Mouse (Mus musculus) brain, adult 2 months (tissue): ENCODE measurements around the gene Gm6096.
A peak's percentile ranks its signal among the peaks of the same experiment; 100 is the strongest.
"Not testable (repeated sequence)": the region's sequence is repeated elsewhere in the genome, so short reads cannot be mapped to it uniquely, and the experiment has no call there.

Source experiments
- DNase-seq: peaks from one replicate; pipeline ENCODE4 v3.0.0; 2011; ENCODE audit warnings: low read depth, low spot score

Gene Gm6096

GRCm38 (mm10) chr7:34250738-34251137, at the start of gene Gm6096:
TSS of gene Gm6096 (plus strand) at chr7:34251038.
- no peak for DNase-seq

DNA sequence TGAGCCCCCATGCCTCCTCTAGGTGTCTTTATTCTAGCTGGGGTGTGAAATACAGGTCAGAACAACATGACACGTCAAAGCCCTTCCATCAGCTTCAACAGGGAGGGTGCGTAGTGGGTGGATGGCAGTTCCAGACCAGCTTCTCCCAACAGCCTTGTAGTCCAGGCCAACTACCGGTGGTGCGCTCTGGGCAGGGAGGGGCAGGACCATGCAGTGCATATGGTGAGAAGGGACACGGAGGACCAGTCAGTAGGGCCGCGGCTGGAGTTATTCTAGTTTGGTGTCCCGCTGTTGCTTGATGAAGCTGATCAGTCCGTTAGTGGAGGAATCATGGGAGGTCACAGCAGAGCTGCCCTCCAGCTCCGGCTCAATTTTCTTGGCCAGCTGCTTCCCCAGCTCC, 48.7 kb upstream of the Gm6096 start:
- DNase-seq, result not testable (repeated sequence)

- DNase-seq, result no peak
Observed at GRCm38 (mm10) chr7:34206331-34206730, 44.5 kb upstream of the Gm6096 start.

- no peak for DNase-seq
Observed at GRCm38 (mm10) chr7:34208027-34208745, 42.7 kb upstream of the Gm6096 start.

DNA sequence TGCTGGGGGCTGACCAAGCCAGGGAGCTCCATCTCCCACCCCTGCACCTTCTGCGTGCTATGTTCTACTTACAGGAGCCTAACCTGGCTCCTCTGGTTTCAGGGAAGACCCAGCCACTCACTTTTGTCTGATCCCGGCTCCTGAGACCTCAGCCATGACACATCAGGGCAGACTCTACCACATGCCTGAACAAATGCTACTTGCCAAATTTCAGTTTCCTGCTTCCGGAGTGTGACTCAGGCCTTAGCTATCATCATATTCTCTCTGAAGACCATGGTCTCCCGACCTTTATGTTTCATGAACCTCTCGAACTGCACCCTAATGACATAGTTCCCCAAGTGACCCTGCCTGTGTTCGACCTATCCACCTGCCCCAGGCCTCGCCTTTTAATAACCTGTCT, 37.6 kb upstream of the Gm6096 start:
- DNase-seq, result no peak

- DNase-seq, result peak; percentile 40
Observed at GRCm38 (mm10) chr7:34214644-34215043, 36.2 kb upstream of the Gm6096 start.

GRCm38 (mm10) chr7:34215481-34215880, 35.4 kb upstream of the Gm6096 start:
- DNase-seq, result no peak

GRCm38 (mm10) chr7:34216474-34216873, 34.4 kb upstream of the Gm6096 start:
- no peak for DNase-seq

- no peak for DNase-seq
Observed at GRCm38 (mm10) chr7:34218496-34218895, 32.3 kb upstream of the Gm6096 start.

DNA sequence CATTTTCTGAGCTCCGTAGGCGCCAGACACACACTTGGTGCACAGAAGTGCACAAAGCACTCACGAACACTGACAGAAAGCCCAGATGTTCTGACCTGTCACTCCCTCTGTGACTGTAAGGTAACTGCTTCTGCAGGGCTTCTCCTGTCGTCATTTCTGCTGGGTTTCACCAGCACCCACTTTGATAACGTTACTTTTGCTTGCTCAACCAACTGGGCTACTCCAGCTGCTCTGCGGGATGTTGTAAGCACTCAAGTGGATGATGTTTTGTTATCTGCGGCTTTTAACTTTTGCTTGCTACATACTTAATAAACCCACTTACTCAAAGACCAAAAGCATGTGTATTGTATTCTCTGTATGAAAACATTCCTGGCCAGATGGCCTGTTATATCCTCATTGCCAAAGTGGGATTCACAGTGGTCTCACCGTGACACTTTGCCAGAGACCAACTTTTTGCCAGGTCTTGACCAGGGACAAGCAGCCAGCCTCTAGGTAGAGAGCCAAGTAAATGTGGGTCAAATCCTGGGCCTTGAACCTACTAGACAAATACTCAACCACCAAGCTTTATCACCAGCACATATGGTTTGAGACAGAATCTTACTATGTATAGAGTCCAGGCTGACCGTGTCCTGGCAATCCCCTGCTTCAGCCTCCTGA, 29.1 kb upstream of the Gm6096 start:
- DNase-seq, result no peak

DNA sequence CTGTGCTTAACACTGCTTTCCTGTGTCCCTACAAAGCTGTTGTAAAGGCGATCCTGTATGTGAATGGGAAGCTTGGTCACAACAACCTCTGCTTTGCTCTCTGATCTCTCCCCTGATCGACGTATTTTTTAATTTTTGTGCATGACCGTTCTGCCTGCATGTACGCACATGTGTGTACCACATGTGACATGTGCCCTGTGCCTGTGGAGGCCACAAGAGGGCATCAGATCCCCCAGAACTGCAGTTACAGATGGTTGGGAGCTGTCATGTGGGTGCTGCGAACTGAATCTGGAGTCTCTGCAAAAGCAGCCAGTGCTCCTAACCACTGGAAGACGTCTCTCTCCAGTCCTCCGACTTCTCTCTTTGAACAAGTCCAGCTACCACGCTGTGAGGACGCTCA, 28.5 kb upstream of the Gm6096 start:
- DNase-seq, result no peak

DNA sequence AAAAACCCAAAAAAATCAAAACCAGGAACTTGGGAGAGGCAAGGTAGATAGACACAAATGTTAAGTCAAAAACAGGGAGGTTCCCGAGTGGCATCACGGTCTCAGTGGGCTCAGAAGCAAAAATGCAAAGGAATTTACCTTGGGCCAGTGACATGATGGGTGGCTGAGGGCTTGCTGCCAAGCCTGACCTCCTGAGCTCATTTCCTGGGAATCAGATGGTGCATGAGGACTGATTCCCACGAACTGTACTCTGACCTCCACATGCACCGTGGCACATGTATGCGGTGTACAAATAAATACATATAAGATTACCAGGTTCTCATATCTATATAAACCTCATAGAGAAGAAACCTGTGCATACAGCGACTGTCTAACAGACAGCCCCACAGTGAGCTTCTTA, 26.5 kb upstream of the Gm6096 start:
- peak; percentile 27 for DNase-seq

- DNase-seq, result peak; percentile 81
Observed at GRCm38 (mm10) chr7:34226086-34226485, 24.8 kb upstream of the Gm6096 start.

DNA sequence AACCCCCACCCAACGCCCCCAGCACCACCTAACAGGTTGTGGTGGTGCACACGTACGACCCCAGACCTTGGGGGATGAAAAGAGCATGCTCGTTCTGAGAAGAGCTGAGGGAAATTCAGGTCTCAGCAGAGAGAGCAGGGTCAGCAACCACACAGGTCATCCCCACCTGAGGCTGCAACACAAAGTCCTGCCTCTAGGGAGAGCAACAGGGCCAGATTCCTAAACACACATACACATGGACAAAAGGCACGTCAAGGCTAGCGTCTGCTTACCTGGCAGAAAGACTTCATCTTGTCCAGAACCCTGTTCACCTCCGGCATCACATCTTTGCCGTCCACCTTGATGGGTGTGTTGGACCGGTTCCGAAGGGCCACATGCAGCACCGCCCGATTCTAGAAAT, 24.0 kb upstream of the Gm6096 start:
- peak; percentile 32 for DNase-seq

GRCm38 (mm10) chr7:34228641-34229040, 22.2 kb upstream of the Gm6096 start:
- DNase-seq, result peak; percentile 74

DNA sequence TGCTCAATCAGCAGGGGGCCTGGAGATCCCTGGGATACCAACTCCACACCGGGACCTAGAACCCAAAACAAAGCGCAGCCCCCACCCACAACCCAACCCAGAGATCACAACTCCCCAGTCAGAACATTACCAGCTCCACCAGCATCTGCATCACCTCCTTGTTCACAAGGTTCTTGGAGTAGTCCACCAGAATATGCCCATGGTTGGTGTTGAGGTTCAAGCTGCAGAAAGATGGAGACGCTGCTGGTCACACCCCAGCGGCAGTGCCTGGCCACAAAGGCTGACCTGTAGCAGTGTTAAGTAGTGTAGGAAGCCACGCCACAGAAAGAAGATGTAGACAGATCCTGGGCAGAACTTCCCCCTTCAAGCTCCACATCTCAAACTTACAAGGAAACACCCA, 21.7 kb upstream of the Gm6096 start:
- DNase-seq, result no peak

- DNase-seq, result peak; percentile 78
Observed at GRCm38 (mm10) chr7:34229691-34230111, 21.1 kb upstream of the Gm6096 start.

- DNase-seq, result peak; percentile 94
Observed at GRCm38 (mm10) chr7:34230116-34230515, 20.7 kb upstream of the Gm6096 start, which contains the start of gene Gpi1. TSS of gene Gpi1 (minus strand) at chr7:34230336.

DNA sequence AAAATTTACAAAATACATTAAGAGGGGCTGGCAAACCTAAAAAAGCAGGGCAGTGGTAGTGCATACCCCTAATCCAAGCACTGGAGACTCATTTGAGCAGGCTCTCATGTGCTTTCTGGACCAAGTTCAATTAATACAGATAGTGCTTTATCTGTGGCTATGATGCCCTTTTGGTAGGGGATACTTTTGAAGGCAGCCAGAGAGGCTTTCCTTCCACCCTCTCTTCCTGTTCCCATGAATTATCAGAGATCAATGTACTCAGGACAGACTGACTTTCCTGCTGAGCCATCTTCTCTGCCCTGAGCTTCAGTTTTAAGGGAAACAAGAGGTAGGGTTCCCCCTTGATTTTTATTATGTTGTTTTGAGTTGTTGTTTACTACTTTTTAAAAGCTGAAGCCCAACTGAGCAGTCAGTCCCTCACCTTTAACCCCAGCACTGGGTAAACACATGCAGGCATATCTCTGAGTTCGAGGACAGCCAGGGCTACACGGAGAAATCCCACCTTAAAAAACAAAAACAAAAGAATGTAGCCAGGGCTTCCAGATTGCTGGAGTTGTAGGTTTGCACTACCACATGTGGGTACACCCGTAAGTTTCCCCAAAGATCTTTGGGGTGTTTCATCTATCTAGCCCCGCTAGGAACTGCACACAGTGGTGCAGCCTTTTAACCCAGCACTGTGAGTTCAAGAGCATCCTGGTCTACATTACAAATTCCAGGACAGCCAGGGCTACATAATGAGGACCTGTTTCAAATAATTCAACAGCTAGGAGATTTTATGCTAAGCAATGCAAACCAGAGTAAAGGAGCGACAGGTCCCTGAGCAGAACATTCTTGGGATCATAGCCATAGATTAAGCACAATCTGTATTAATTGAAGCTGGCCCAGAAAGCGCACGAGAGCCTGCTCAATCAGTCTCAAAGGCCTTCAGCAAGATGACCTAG, 17.8 kb upstream of the Gm6096 start:
- DNase-seq, result no peak

GRCm38 (mm10) chr7:34233909-34234609, 16.8 kb upstream of the Gm6096 start:
- DNase-seq, result peak; percentile 100
